Mouse (Mus musculus) heart, embryonic 16.5 days (tissue): ENCODE measurements at regions not wholly inside any gene's neighbourhood (a gene's known extent, or its start where the extent isn't known, plus 50 kb on each side); places are given as distances from the start of the nearest gene placed in this dataset.

Source experiments
- ATAC-seq: fragments of 200-750 bp; cut with Nextera tagmentation; replicated peaks from 2 replicates; pipeline ENCODE4 v1.8.0; 2017; ENCODE audit warnings: moderate number of reproducible peaks; ENCODE audit not compliant: insufficient read depth, low FRiP score; ENCODE audit errors: extremely low read depth
- H3K27ac ChIP-seq: fragments of 300-500 bp; sonication (generic); 2 replicates; pipeline ENCODE4 v1.5.1; 2014; ENCODE audit warnings: mild to moderate bottlenecking, low read length, control low read depth, moderate library complexity
- H3K27me3 ChIP-seq: fragments of 300-500 bp; sonication (generic); 2 replicates; pipeline ENCODE4 v1.6.1; 2014; ENCODE audit warnings: low read length, mixed read lengths; ENCODE audit not compliant: control insufficient read depth, insufficient read depth
- H3K36me3 ChIP-seq: fragments of 300-500 bp; sonication (generic); 2 replicates; pipeline ENCODE4 v1.6.1; 2014; ENCODE audit not compliant: control insufficient read depth, insufficient read depth
- H3K4me1 ChIP-seq: fragments of 300-500 bp; sonication (generic); 2 replicates; pipeline ENCODE4 v1.6.1; 2014; ENCODE audit warnings: low read length, mixed read lengths; ENCODE audit not compliant: control insufficient read depth, insufficient read depth
- H3K4me2 ChIP-seq: fragments of 300-500 bp; sonication (generic); 2 replicates; pipeline ENCODE4 v1.6.1; 2014; ENCODE audit warnings: low read depth, mild to moderate bottlenecking, control low read depth, low read length
- H3K4me3 ChIP-seq: fragments of 300-500 bp; sonication (generic); 2 replicates; pipeline ENCODE4 v1.5.1; 2014; ENCODE audit warnings: mild to moderate bottlenecking, control low read depth, low read length
- H3K9ac ChIP-seq: fragments of 300-500 bp; sonication (generic); 2 replicates; pipeline ENCODE4 v1.6.1; 2014; ENCODE audit warnings: low read length, control low read depth
- H3K9me3 ChIP-seq: fragments of 300-500 bp; sonication (generic); replicated peaks from 2 replicates; pipeline ENCODE4 v1.6.1; 2016; ENCODE audit warnings: low read length; ENCODE audit not compliant: control insufficient read depth
- WGBS: fragments of 180-500 bp; shearing (Covaris S2); extraction: QIAGEN DNeasy Blood & Tissue Kit; methylation state at CpG from one replicate; pipeline ENCODE4 v1.1.7; 2014; 5-methylcytosine and 5-hydroxymethylcytosine counted together

GRCm38 (mm10) chr3:132512526-132513102 is 117.0 kb upstream of the Gimd1 start:
- Histone ChIP-seq H3K27me3 (no peaks in the 10 kb centered on the region), H3K27ac (no peak overlapping the region), H3K9me3 (no peaks in the 10 kb centered on the region), H3K4me3 (no peak overlapping the region), H3K9ac (no peak overlapping the region), H3K4me1 (no peaks in the 10 kb centered on the region), H3K36me3 (no peaks in the 10 kb centered on the region), H3K4me2 (no peak overlapping the region)
- no peak for ATAC-seq
- 79% methylated on average over 8 of the region's 8 CpGs for WGBS

GRCm38 (mm10) chr3:132533323-132533904 is 96.2 kb upstream of the Gimd1 start:
- Histone ChIP-seq H3K9me3 (no peaks in the 10 kb centered on the region), H3K27me3 (no peaks in the 10 kb centered on the region), H3K4me3 (no peak overlapping the region), H3K27ac (no peak overlapping the region), H3K36me3 (no peaks in the 10 kb centered on the region), H3K9ac (no peak overlapping the region), H3K4me2 (no peak overlapping the region), H3K4me1 (no peaks in the 10 kb centered on the region)
- ATAC-seq = no peak
- 80% methylated on average over 4 of the region's 4 CpGs for WGBS

DNA sequence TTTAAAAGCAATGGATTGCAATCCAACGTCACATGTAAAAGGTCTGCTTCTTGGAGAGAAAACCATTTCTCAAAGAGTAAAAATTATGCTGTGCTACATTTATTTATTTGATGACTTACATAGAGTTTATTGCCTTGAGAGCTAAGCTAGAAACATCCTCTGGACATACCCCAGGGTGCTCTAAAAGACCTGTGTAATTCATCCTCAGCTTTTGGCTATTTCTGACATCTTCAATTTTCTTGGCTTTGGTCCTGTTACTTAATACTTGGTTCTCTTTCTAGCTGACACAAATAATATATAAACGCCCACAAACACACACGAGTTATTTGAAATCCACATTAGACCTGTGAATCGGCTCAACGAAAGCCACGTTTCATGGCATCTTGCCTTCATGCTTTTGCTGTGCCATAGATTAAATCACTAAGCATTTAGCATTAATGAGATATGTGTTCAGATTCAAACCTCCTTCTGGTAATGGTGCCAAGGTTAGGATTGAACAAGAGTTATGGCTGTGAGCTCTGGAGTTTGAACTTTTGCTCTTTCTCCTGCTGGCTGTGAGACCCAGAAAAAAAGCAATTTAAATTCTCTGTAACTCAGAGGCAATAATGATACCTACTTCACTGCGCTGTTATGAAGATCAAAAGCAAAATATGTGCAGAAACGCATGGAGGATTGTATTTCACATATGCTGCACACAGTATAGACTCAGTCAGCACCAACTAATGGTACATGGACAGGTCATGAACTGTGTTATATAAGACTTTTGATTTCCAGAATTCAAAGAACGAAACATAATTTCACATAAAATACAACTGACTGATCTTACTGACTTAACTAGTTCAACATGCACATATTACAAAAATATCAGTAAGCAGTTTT is 89.6 kb upstream of the Gimd1 start:
- no peak overlapping the region for H3K4me3 ChIP-seq
- no peak overlapping the region for H3K9ac ChIP-seq
- no peaks in the 10 kb centered on the region for H3K36me3 ChIP-seq
- no peaks in the 10 kb centered on the region for H3K9me3 ChIP-seq
- WGBS = 86% methylated on average over 9 of the region's 9 CpGs
- no peak for ATAC-seq
- no peak overlapping the region for H3K27ac ChIP-seq
- no peak overlapping the region for H3K4me2 ChIP-seq
- no peaks in the 10 kb centered on the region for H3K4me1 ChIP-seq
- H3K27me3 ChIP-seq = no peaks in the 10 kb centered on the region

DNA sequence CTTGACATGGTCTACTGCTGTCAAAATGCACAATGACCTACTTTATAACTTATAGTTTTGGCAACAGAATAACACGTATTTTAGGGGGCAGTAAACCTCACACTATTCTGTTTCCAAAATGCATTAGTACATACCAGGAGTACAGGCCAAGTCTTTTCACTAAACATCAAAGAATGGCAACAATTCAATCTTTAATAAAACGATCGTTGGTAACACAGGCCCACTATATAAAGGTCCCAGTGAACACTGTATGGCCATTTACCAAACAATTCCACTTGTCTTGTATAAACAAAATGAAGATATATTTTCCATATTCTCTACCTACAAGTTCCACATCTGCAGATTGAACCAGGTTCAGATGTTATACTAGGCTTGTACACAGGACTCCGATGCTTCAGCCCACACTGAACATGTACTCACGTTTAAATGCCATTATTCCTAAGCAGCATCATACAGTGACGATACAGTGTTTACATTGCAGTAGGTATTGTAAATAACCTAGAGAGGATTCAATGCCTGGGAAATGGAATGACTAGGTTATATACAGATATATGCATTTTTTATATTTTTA is 78.3 kb upstream of the Gimd1 start:
- H3K4me1 ChIP-seq = no peaks in the 10 kb centered on the region
- no peaks in the 10 kb centered on the region for H3K9me3 ChIP-seq
- no peak overlapping the region for H3K4me2 ChIP-seq
- 78% methylated on average over 6 of the region's 6 CpGs for WGBS
- no peak overlapping the region for H3K27ac ChIP-seq
- no peak overlapping the region for H3K4me3 ChIP-seq
- no peaks in the 10 kb centered on the region for H3K36me3 ChIP-seq
- no peak for ATAC-seq
- no peak overlapping the region for H3K9ac ChIP-seq
- H3K27me3 ChIP-seq = no peaks in the 10 kb centered on the region

DNA sequence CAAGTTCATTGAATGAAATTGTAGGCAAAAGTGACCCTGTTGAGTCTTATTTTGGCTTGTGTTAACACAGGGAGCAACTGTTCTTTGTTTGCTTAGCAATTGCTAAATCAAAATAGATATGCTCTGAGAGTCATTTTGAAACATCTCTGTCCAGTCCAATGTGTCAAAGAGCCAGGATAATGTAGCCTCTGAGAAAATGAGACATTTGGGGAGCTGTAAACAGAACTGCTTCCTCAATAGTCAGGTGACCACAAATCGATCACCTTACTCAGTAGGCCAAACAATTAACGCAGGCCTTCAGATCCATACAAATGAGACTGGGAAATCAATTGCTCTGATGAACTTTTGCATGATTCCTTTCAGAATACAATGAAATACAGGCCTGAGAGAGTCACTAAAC is 63.9 kb upstream of the Gimd1 start:
- H3K9ac ChIP-seq = no peak overlapping the region
- WGBS = 87% methylated on average over 2 of the region's 2 CpGs
- no peak overlapping the region for H3K27ac ChIP-seq
- ATAC-seq = no peak
- H3K4me2 ChIP-seq = no peak overlapping the region
- H3K36me3 ChIP-seq = no peaks in the 10 kb centered on the region
- no peaks in the 10 kb centered on the region for H3K9me3 ChIP-seq
- H3K27me3 ChIP-seq = no peaks in the 10 kb centered on the region
- H3K4me1 ChIP-seq = no peaks in the 10 kb centered on the region
- H3K4me3 ChIP-seq = no peak overlapping the region

GRCm38 (mm10) chr3:132566301-132566700 is 63.3 kb upstream of the Gimd1 start:
- Histone ChIP-seq H3K27ac (no peak overlapping the region), H3K36me3 (no peaks in the 10 kb centered on the region), H3K4me2 (no peak overlapping the region), H3K27me3 (no peaks in the 10 kb centered on the region), H3K9ac (no peak overlapping the region), H3K4me1 (no peaks in the 10 kb centered on the region), H3K9me3 (no peaks in the 10 kb centered on the region), H3K4me3 (no peak overlapping the region)
- 40% methylated on average over 7 of the region's 7 CpGs for WGBS
- no peak for ATAC-seq
